Mouse (Mus musculus): ENCODE results near the gene Gm36176. TPM values are rescaled to one million over a fixed set of nuclear protein-coding genes. Genes with fewer than 3 reads are reported as not detected.
"Not testable (repeated sequence)": the region's sequence is repeated elsewhere in the genome, so short reads cannot be mapped to it uniquely, and the experiment has no call there.

The Gm36176 gene
- not detected for polyA plus RNA-seq (2012; fragmentation: generic; extraction: Trizol)
- long read RNA-seq, experiment 1 = 0 reads
- long read RNA-seq, experiment 2 = 0 reads

DNA sequence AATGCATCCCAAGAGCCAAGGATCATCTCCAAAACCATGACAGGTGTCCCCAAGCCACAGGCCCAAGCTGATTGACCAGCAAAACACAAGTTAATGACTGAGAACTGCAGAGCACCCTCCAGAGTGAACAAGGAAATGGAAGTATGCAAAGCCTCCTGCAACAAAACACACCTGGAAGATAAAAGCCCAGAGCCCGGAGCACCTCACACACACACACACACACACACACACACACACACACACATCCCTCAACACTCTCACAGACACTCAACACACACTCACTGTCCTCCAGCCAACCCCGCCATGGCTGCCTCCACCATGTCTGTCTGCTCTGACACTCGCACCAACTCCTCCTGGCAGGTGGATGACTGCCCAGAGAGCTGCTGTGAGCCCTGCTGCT, at the start of gene Gm36176:
Gene Gm36176 (plus strand): TSS at position 301 of the 400 bp plus-strand sequence.
- no peak for TF ChIP-seq MAX (IDR thresholded peaks at IDR 0.05)
- TF ChIP-seq USF1 (IDR thresholded peaks at IDR 0.05; ENCODE audit: low read depth) = no peak
- no peak for TF ChIP-seq CEBPB (IDR thresholded peaks at IDR 0.05; ENCODE audit: low read depth)
- no peaks in the 10 kb centered on the region for H3K79me2 ChIP-seq (ENCODE audit: control insufficient read depth, insufficient read depth)

GRCm38 (mm10) chr10:77797677-77798076, 48.9 kb upstream of the Gm36176 start:
- peaks cover 7% of the 10 kb centered on the region for H3K27me3 ChIP-seq (ENCODE audit: control insufficient read depth, insufficient read depth, insufficient read length)
- H3ac ChIP-seq (ENCODE audit: control insufficient read depth, insufficient read length, low read depth) = no peak overlapping the region
- H3K4me3 ChIP-seq (ENCODE audit: insufficient read depth, poor library complexity, severe bottlenecking) = no peak overlapping the region
- TF ChIP-seq MYOD1 (IDR thresholded peaks at IDR 0.05; ENCODE audit: control insufficient read depth, insufficient read length, low read depth) = no peak
- no peak for TF ChIP-seq CEBPB (IDR thresholded peaks at IDR 0.05; ENCODE audit: low read depth)
- no peak for TF ChIP-seq USF1 (IDR thresholded peaks at IDR 0.05; ENCODE audit: low read depth)
- TF ChIP-seq CTCF (IDR thresholded peaks at IDR 0.05; ENCODE audit: control insufficient read depth, insufficient read depth, insufficient read length) = no peak
- TF ChIP-seq FOSL1 (IDR thresholded peaks at IDR 0.05; ENCODE audit: insufficient read depth, low read length, poor library complexity, severe bottlenecking) = no peak
- no peak for TF ChIP-seq MAX (IDR thresholded peaks at IDR 0.05)
- no peak for TF ChIP-seq MYOG (IDR thresholded peaks at IDR 0.05; ENCODE audit: control insufficient read depth, extremely low read depth, insufficient read length)
- no peaks in the 10 kb centered on the region for H3K79me2 ChIP-seq (ENCODE audit: control insufficient read depth, insufficient read depth)
- no peaks in the 10 kb centered on the region for H3K36me3 ChIP-seq (ENCODE audit: control insufficient read depth, insufficient read depth)
- no peaks in the 10 kb centered on the region for H3K79me3 ChIP-seq (ENCODE audit: low read depth)

More for the DNA sequence above, at the start of gene Gm36176:
- Histone ChIP-seq H3K4me3 (ENCODE audit: insufficient read depth, poor library complexity, severe bottlenecking) (no peak within 1 kb of the TSS), H3K79me3 (ENCODE audit: low read depth) (no peaks in the 10 kb centered on the region), H3K27me3 (ENCODE audit: control insufficient read depth, insufficient read depth, insufficient read length) (peaks cover 7% of the 10 kb centered on the region), H3K36me3 (ENCODE audit: control insufficient read depth, insufficient read depth) (no peaks in the 10 kb centered on the region), H3ac (ENCODE audit: control insufficient read depth, insufficient read length, low read depth) (no peak within 1 kb of the TSS)

GRCm38 (mm10) chr10:77798164-77798920, 48.3 kb upstream of the Gm36176 start:
- not testable (repeated sequence) for H3K79me3 ChIP-seq (ENCODE audit: low read depth); H3K79me2 ChIP-seq (ENCODE audit: control insufficient read depth, insufficient read depth); H3ac ChIP-seq (ENCODE audit: control insufficient read depth, insufficient read length, low read depth); H3K4me3 ChIP-seq (ENCODE audit: insufficient read depth, poor library complexity, severe bottlenecking); H3K36me3 ChIP-seq (ENCODE audit: control insufficient read depth, insufficient read depth); H3K27me3 ChIP-seq (ENCODE audit: control insufficient read depth, insufficient read depth, insufficient read length)

- H3K79me2 ChIP-seq (ENCODE audit: control insufficient read depth, insufficient read depth) = no peaks in the 10 kb centered on the region
- H3K27me3 ChIP-seq (ENCODE audit: control insufficient read depth, insufficient read depth, insufficient read length) = peaks cover 7% of the 10 kb centered on the region
- H3K4me3 ChIP-seq (ENCODE audit: insufficient read depth, poor library complexity, severe bottlenecking) = no peak within 1 kb of the TSS
- no peak for TF ChIP-seq CEBPB (IDR thresholded peaks at IDR 0.05; ENCODE audit: low read depth)
- TF ChIP-seq MYOD1 (IDR thresholded peaks at IDR 0.05; ENCODE audit: control insufficient read depth, insufficient read length, low read depth) = peak; percentile 19
- H3ac ChIP-seq (ENCODE audit: control insufficient read depth, insufficient read length, low read depth) = no peak within 1 kb of the TSS
- H3K36me3 ChIP-seq (ENCODE audit: control insufficient read depth, insufficient read depth) = no peaks in the 10 kb centered on the region
- H3K79me3 ChIP-seq (ENCODE audit: low read depth) = no peaks in the 10 kb centered on the region
Measured at GRCm38 (mm10) chr10:77798921-77799508, 47.6 kb upstream of the Gm36176 start, which contains the start of gene Gm19668. Gm19668 (minus strand) TSS chr10:77799133.

- no peaks in the 10 kb centered on the region for H3K36me3 ChIP-seq (ENCODE audit: control insufficient read depth, insufficient read depth)
- no peak overlapping the region for H3ac ChIP-seq (ENCODE audit: control insufficient read depth, insufficient read length, low read depth)
- no peaks in the 10 kb centered on the region for H3K27me3 ChIP-seq (ENCODE audit: control insufficient read depth, insufficient read depth, insufficient read length)
- H3K79me2 ChIP-seq (ENCODE audit: control insufficient read depth, insufficient read depth) = no peaks in the 10 kb centered on the region
- TF ChIP-seq CEBPB (IDR thresholded peaks at IDR 0.05; ENCODE audit: low read depth) (no peak), USF1 (IDR thresholded peaks at IDR 0.05; ENCODE audit: low read depth) (no peak), MYOD1 (IDR thresholded peaks at IDR 0.05; ENCODE audit: control insufficient read depth, insufficient read length, low read depth) (no peak), CTCF (IDR thresholded peaks at IDR 0.05; ENCODE audit: control insufficient read depth, insufficient read depth, insufficient read length) (no peak)
- H3K4me3 ChIP-seq (ENCODE audit: insufficient read depth, poor library complexity, severe bottlenecking) = no peak overlapping the region
- H3K79me3 ChIP-seq (ENCODE audit: low read depth) = no peaks in the 10 kb centered on the region
Measured at GRCm38 (mm10) chr10:77804095-77804494, 42.5 kb upstream of the Gm36176 start.

- no peak for TF ChIP-seq MYOD1 (IDR thresholded peaks at IDR 0.05; ENCODE audit: control insufficient read depth, insufficient read length, low read depth)
- no peak for TF ChIP-seq FOSL1 (IDR thresholded peaks at IDR 0.05; ENCODE audit: insufficient read depth, low read length, poor library complexity, severe bottlenecking)
- TF ChIP-seq CTCF (IDR thresholded peaks at IDR 0.05; ENCODE audit: control insufficient read depth, insufficient read depth, insufficient read length) = no peak
- TF ChIP-seq CEBPB (IDR thresholded peaks at IDR 0.05; ENCODE audit: low read depth) = no peak
- TF ChIP-seq MAX (IDR thresholded peaks at IDR 0.05) = no peak
- Histone ChIP-seq H3K79me2 (ENCODE audit: control insufficient read depth, insufficient read depth) (no peaks in the 10 kb centered on the region), H3K36me3 (ENCODE audit: control insufficient read depth, insufficient read depth) (no peaks in the 10 kb centered on the region), H3K27me3 (ENCODE audit: control insufficient read depth, insufficient read depth, insufficient read length) (peaks cover 7% of the 10 kb centered on the region), H3K79me3 (ENCODE audit: low read depth) (no peaks in the 10 kb centered on the region), H3K4me3 (ENCODE audit: insufficient read depth, poor library complexity, severe bottlenecking) (no peak within 1 kb of the TSS), H3ac (ENCODE audit: control insufficient read depth, insufficient read length, low read depth) (no peak within 1 kb of the TSS)
Measured at GRCm38 (mm10) chr10:77811743-77812142, 34.9 kb upstream of the Gm36176 start, which contains the start of gene Gm9507. Gm9507 (minus strand) TSS chr10:77811843.
